Mouse (Mus musculus) gastrocnemius, postnatal 10 days (tissue): ENCODE data around the gene Opn4. TPM values are rescaled to one million over a fixed set of nuclear protein-coding genes. Genes with fewer than 3 reads are reported as not detected.
A peak's percentile ranks its signal among the peaks of the same experiment; 100 is the strongest.

Experiments
- DNase-seq: peaks from one replicate; pipeline ENCODE4 v3.0.0; 2021; ENCODE audit warnings: mixed read lengths
- total RNA-seq, 2 experiments: library from RNA; stranded (reverse); gene quantifications; 2 replicates each; pipeline ENCODE4 v1.2.3; 2021

Gene Opn4
- total RNA-seq, 2 experiments from 2014 or later = not detected

DNA sequence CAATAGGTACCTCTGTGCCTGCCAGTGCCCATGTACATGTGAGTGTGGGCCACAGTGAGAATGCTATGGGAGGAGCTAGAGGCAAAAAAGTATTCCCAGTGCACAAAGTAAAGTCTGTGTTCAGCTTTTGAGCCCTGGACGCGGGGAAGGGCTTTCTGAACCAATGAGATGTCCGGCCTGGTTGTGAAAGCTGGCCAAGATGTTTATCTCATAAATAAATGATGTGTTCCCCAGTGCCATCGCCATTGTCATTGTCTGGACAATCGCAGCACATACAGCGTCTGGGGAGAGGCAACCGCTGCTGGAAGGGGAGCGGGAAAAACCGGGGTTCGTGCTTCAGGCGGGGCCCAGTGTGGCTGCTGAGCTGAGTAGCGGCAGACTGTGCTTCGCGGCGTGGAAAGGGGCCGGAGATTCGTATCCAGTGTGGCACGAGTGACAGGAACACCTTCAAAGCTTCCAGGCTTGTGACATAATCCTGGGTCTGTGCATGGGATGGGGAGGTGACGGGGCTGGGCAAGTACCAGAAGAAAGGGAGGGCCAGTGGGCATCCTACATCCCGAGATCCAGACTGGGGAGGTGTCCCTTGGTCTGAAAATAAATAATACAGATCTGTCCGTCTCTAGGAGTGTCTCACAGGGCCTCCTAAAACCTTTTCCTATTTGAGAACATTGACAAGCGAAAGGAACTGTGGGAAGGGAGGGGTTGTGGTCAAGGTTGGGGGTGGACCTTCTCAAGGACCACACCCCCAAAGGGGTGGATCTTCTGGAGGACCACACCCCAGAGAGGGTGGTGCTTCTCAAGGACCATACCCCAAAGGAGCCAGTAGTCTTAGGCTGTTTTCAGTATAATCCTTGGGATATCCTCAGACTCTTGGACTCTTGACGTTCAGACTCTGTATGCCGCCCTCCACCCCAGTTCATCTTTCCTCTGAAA lies 8.9 kb downstream of the Opn4 start:
- DNase-seq = no peak

DNA sequence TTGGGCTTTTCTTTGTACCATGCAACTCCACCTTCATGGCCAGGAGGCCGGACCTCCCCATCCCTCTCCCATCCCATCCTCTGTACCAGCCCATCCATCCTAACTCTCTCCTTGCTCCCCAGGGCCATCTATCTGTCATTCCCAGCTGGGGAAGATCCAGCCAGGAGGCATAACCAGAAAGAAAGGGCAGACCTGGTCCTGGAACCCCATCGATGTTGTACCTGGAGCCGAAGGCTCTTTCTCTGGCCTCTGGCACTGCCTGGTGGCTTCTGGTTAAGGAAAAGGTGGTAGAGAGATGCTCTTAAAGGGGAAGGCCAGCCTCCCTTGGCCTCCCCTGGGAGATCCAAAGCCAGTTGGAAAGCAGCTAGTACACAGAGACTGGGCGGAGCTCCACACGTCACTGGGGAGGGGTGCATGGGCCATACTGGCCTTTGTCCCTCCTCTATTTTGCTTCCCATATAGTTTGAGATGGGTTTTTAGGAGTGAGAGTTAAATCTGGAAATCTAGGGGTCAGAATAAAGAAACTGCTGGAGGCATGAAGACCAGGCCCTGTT lies 9.8 kb downstream of the Opn4 start:
- no peak for DNase-seq

DNA sequence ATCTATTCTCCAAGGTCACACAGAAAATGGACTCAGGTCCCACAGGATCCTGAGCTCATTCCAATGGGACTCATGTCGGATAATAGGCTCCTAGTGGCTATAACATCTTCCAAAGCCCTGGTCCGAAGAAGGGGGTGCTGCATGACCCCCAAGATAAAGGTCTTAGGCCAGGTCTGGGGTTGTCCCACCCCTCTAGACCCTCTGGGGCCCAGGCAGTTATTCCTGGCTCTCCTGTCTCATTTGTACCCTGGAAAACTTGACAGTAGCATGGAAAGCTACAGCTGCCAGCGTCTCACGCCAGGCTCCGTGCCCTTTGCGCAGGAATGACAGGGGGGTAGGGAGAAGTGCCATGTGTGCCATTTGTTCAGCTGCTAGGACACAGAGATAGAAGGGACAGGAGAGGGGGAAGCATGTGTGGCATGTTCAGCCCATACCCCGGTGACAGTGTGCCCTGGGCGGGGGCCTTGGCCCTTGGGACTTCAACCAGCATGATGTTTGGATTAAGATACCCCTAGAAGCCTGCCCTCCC lies 10.7 kb downstream of the Opn4 start:
- DNase-seq = peak; percentile 56

DNA sequence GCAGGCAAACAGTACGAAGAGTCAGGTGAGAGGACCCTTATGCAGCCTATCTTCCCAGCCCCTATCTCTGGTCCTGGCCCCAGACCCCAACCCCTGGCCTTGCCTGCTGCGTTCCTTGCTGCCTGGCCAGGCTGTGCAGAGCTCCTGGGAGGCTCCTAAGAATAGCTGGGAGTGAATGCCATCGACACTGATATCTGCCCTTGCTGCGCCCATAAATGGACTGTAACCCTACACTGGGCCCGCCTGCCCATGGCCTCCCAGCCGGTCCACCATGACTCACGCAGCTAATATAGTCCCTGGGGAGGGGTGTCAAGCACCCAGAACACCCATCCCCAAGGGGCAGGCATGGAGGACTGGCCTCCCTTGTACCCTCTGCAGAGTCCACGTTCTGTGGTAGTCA lies 11.4 kb downstream of the Opn4 start, which contains the start of gene Ldb3:
Gene Ldb3, minus strand, starts transcription at position 185 of the 400 bp plus-strand sequence.
- peak; percentile 61 for DNase-seq

DNA sequence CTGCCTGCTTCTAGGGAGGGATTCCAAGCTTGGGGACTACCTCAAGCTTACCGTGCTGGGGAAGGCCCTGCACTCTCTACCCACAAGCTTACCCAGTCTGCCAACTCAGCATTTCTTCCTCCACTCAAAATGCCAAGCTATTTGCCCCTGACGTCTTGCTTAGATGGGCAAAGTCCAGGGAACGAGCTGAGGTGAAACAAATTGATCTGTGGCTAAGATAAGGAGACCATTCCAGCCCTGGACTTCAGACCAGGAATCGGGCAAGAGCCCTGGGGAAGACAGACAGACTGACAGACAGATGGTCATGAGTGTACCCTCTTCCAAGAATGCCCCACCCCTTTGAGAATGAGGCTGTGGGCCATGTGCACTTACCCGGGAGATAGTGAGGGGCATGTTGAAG lies 11.9 kb downstream of the Opn4 start:
- no peak for DNase-seq

DNA sequence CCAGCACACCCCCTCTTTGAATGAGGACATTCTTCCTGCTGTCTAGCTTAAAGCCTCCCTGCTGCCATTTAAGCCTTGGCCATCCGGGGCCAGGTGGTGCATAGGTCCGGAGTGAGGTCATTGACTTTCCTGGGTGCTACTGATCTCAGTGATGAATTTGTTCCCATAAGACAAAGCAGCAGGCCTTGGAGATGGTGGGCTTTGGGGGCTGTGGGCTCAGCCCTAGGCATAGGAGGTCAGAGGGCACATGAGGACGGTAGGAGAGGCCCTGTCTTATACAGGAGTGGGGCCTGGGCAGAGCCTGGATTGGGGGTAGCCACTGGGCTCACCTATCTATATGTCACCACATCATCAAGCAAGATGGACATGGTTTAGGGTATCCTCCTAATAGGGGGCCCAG lies 13.1 kb downstream of the Opn4 start:
- DNase-seq = no peak

DNA sequence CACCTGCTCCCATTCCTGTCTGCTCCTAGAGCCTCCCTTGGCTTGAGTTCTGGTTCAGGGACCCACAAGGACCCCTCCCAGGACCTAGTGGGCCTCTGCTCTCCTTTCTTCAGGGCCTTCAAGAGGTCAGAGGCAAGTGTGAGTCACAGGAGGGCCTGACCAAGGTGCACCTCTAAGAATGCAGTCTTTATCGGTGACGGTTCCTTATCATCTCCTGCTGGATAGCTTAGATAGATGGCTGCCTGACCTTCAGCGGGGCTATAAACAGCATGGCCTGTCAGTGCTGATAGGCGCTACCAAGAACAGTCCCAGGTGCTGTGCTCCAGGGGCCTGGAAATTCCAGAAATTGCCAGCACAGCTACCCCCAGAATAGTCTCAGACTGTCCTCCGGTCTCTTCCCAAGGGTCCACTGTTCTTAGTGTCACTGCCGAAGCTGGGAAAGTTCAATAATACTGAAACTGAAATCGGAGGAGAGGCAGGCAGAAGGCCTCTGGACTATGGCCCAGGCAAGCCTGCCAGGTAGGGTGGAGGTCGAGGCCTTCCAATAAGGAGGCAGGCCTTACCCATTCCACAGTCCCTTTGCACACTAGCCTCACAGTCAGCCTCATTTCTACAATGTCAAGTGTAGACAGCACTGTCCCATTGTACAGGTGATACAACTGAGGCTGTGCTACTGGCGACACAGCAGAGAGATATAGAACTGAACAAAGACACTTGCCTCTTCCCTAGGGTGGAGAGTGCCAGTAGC lies 14.4 kb downstream of the Opn4 start:
- no peak for DNase-seq

DNA sequence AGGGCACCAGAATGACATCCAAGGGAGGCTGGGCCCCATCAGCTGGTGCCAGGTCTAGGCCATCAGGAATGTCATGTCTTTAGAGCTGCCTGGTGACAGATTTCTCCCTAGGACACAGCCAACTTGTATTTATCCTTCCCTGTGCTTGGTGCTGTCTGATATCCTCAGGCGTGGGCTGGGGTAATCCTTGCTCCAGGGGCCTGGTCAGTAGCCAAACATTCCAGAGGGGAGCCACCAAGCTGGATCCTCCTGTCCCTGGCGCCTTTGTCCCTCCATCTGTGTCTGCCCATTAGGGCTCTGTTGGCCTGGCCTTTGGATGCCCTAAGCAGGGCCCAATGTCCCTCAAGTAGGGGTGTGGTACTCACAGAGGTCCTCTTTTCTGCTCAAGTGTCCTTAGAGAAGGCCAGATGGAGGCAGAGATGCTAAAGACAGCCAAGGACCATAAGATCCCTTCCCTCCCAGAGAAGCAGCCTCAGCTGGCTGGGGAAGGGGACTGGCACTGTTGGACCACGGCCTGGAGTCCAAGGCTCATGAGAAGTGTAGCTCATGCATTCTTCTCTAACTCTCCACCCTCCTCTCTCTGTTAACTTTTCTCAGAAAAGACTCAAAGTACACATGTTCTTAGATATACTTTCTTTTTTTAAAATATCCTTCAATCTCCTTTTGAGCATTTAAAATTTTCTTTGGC lies 17.1 kb downstream of the Opn4 start:
- DNase-seq = peak; percentile 52

DNA sequence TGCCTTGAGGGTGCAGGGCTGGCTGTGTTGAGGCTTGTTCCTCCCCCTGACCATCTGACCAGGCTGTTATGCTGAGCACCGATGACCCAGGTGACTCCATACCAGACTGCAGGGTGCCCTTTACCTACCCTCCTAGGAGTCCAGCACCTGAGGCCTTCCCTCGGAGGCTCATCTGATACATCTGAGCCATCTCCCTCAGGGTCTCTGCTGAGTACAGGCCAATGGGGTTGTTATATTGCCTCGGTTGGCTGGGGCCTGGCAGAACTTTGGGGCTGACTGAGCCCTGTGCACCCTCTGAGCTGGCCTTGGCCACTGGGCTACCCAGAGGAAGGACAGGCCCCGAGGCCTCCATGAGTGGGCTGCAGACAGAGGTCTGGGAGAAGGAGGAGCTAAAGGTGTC lies 23.1 kb downstream of the Opn4 start:
- no peak for DNase-seq

DNA sequence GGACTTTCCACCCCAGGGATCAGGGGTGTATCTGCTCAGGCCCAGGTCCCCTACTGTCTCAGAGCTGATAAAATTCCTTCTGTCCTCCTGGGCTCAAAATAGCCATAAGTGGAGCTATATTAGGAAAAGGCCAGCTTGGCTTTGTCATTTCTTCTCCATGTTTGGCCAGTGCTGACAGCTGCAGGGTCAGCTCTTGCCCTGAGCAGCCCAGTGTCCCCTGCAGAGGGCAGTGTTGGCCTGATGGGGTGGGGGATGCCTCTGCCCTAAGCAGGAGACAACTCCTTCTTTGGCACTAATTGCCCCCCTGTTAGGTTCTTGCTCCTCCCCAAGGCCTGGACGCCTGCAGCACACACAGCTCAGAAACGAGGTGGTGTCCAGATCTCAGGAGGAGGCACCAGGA lies 25.9 kb downstream of the Opn4 start:
- peak; percentile 79 for DNase-seq

DNA sequence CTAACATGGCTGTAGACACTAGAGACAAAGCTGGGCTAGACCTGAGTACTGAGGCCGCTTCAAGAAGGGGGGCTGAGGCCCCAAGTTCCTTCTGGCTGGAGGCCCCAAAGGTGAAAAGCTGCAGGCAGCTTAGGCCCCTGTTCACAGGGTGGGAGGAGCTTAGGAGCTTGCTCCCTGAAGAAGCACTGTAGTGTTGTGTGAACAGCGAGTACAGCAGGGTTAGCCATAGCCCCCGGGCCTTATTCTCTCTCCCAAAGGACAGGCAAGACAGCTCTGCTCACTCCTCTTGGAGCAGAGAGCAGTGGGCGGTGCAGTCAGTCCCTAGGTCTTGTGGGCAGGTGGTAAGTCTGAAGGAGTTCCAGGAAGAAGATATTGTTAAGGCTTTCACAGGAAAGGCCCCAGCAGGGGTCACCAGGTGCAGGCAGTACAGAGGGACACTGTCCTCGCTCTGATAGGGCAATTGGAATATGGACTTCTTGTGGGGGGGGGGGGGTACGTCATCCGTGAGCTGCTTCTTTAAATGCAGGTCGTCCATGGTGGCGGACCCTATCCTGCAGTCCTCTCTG lies 26.5 kb downstream of the Opn4 start:
- no peak for DNase-seq

DNA sequence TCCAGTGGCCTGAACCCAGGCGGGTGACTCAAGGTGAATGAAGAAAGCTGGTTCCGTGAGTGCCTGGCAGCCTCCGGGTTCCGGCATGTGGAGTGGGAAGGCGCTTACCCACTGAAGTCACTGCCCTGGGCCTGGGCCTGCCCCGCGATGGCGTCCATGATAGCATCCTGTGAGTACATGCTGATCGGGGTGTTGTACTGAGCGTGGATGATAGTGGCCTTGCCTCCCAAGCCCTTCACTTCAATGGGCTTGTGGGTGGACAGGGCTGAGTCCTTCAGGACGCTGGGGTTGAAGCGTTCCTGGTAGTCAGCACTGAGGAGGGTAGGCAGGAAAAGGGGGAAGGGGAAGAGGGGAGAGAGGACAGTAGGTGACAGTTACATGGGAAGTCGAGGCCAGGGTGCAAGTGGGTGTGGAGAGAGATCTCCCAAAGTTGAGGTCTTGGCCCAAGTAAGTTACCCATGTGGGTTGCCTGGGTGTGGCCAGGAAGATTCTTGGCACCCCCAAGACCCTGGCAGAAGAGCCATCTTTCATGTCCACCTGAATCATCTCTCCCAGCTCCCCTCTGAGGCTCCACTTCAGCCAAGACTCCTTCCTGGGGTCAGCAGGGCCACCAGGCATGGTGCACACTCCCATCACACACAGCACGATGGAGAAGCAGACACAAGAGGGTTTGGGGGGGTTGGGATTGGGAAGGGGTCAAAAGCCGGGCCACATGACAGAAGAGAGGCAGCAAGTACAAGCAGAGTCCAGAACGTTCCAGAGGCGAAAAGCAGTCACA lies 28.1 kb downstream of the Opn4 start:
- DNase-seq = no peak

DNA sequence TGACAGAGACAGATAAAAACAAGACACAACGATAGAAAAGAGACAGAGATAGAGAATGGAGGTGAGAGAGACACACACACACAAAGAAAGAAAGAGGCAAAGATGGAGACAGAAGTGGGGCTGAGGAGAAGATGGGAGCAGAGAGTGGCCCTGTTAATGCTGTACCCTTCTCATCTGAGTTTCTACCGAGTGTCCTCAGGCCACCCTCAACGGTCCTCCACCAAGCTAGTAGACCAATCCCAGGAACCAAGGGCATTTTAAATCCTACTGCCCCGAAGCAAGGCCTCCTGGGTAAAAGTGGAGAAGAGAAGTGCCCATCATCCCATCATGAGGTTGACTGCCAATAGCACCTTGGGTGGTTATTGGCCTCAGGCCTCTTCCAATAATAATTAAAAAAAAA lies 29.0 kb downstream of the Opn4 start:
- DNase-seq = no peak

DNA sequence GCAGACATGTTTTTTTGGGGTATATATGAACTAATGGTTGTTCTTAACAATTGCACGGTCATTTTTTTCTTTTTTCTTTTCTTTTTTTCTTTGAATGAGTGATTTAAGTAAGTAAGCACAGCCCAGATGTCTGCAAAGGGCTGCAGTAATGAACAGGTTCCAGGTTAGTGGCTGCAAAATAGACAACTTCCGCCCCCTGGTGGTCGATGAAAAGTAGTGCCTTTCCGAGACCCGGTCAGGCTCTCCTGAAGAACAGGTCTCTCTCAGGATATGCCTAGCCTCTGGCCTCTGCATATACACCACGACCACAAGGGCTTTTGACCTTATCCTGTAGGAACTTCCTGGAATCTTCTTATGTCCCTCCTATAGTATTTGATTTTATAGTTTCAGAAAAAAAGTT lies 29.6 kb downstream of the Opn4 start:
- DNase-seq = peak; percentile 84

DNA sequence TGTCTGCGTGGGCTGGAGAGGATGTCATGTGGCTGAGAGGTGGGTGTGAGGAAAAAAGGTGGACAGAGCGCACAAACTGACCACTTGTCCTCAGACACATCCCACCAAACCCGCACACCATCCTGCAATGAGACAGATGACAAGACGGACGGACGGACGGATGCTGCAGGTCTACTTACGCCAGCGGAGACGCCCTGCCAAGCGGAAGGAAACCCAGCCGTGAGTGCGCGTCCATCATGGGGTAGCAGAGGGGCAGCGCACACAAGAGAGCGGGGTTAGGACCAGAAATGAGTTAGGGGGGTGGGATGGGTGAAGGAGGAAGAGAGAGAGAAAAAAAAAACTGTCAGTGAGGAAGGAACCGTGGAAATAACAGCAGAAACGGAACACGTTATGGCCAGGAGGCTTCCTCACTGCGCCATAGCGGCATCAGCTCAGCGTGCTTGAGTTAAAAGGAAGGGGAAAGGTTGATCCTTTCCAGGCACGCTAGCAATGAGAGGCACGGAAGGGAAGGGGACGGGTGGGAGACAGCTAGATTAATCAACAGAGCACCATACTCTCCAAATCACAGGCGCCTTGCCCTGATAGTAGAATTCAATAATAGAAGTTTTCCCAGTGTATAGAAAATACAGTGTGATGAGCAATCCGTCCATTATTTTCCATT lies 30.3 kb downstream of the Opn4 start:
- no peak for DNase-seq

DNA sequence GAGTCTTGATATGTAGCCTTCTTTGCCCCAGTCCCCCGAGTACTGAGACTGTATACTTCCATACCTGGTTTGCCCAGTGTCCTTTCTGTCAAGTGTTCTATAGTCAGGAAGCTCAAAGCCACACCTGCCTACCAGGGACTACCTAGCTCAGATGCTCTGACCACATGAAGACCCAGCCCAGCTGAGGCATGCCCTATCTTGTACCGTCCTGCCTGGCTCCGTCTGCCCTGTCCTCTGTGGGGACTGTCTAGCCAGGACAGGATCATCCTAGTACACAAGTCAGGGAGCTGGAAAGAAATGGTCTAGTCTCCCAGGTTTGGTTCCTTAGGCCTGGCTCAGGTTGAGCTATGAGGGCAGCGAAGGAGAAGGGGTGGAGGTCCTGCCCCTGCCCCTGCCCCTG lies 31.3 kb downstream of the Opn4 start:
- DNase-seq = no peak

DNA sequence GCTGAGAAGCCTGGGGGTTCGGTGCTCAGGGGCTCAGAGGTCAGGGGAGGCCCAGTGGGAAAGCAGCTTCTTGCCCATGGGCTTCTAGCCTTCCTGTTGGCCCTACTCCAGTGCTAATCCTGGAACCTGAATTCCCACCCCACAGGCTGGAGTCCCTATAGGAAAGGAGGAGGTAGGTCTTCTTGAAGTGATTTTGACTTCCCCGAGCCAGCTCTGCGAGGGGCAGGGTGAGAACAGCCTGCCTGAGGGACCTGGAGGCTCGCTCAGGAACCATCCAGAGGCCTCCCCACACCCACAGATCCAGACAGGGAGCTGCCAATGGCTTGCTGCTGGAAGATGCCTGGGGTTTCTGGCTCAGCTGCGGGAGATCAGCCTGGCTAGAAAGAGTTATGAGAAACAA lies 32.2 kb downstream of the Opn4 start:
- no peak for DNase-seq

DNA sequence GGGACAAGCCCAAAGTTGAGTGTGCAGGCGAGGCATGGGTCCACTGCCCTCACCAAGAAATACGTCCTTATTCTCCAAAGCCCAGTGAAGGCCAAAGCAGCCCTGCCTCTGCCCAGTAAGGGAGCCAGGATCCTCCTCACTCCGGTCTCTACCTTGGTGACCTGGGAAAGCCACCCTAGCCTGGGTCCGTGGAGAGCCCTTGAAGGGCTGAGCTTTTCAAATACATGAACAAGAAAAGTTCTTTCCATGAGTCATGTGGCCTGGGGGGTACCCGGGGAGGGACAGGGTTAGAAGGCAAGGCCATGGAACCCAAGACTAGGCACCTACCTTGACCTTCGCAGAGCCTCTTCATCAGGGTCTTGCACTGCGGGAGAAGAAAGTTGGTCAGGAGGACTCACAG lies 33.4 kb downstream of the Opn4 start:
- DNase-seq = no peak

DNA sequence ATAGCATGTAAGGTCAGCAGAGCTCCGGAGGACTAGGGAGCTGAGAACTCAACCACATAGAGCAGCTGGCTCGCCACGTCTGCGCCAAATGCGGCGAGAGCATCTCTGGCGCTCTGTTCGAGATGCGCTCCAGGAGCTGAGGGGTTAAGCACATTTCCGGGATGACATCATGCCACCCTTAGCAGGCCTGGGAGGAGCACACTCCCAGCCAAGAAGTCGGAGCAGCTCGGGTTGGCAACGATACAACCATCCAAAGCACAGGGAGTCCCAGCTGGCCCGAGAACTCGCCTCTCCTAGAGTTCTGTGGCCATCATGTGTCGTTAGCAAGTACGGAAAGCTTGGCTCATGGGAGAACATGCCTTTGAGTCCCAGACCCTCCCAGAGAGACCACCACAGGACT lies 34.2 kb downstream of the Opn4 start:
- peak; percentile 59 for DNase-seq

DNA sequence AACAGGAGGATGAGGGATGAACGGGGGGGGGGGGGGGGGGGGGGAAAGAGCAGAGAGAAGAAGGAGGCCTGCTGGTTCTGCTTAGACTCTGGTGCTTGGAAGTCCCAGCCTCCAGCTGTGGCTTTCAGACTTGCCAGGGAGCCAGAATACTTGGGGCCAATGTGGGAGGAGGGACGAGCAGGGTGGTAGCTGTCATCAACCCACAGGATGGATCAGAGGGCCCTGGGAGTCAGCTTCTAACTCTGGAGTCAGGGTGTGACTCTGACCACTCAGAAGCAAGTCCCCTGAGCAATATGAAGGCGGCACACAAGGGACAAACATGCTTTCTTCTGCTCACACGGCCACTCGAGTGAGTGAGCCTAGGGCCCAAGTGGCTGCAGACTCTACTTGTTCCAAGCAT lies 35.3 kb downstream of the Opn4 start:
- DNase-seq = no peak

DNA sequence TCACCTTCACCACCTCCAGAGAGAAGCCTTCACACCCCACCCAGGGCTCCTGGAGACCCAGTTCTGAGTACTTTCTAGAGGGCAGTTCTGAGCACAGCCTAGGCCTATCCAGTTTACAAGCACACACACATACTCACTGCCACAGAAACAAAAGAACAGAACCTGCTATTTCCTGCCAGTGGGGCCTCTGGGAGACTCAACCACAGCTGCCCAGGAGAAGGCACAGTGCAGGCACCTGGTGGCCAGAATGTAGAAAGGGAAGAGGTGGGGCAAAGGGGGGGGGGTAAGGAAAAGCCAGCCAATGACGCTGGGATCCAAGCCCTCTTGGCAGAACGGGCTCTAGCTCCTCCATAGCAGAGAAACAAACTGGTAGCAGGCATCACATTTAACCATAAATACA lies 37.5 kb downstream of the Opn4 start:
- DNase-seq = no peak
